Mouse (Mus musculus) lung, embryonic 16.5 days (tissue): ENCODE results near the gene Triap1. TPM values are rescaled to one million over a fixed set of nuclear protein-coding genes. Genes with fewer than 3 reads are reported as not detected.

Experiments
- ATAC-seq: fragments of 200-750 bp; cut with Nextera tagmentation; 2 replicates; pipeline ENCODE4 v1.8.0; 2017; ENCODE audit warnings: low read depth, mild to moderate bottlenecking, moderate library complexity
- H3K27ac ChIP-seq: fragments of 300-500 bp; sonication (generic); 2 replicates; pipeline ENCODE4 v1.5.1; 2014; ENCODE audit warnings: mild to moderate bottlenecking, control low read depth, low read length
- H3K27me3 ChIP-seq: fragments of 300-500 bp; sonication (generic); 2 replicates; pipeline ENCODE4 v1.6.1; 2014; ENCODE audit warnings: low read depth, low read length, mixed read lengths; ENCODE audit not compliant: control insufficient read depth, insufficient read depth
- H3K36me3 ChIP-seq: fragments of 300-500 bp; sonication (generic); 2 replicates; pipeline ENCODE4 v1.6.1; 2014; ENCODE audit warnings: low read length; ENCODE audit not compliant: control insufficient read depth, insufficient read depth
- H3K4me1 ChIP-seq: fragments of 300-500 bp; sonication (generic); replicated peaks from 2 replicates; pipeline ENCODE4 v1.6.1; 2014; ENCODE audit warnings: low read length, mixed read lengths; ENCODE audit not compliant: control insufficient read depth, insufficient read depth
- H3K4me2 ChIP-seq: fragments of 300-500 bp; sonication (generic); 2 replicates; pipeline ENCODE4 v1.6.1; 2014; ENCODE audit warnings: low read depth, low read length, control low read depth
- H3K4me3 ChIP-seq: fragments of 300-500 bp; sonication (generic); 2 replicates; pipeline ENCODE4 v1.5.1; 2014; ENCODE audit warnings: mild to moderate bottlenecking, low read length, control low read depth
- H3K9ac ChIP-seq: fragments of 300-500 bp; sonication (generic); 2 replicates; pipeline ENCODE4 v1.6.1; 2014; ENCODE audit warnings: low read length, control low read depth
- H3K9me3 ChIP-seq: fragments of 300-500 bp; sonication (generic); 2 replicates; pipeline ENCODE4 v1.6.1; 2016; ENCODE audit warnings: low read length; ENCODE audit not compliant: control insufficient read depth
- WGBS: fragments of 180-500 bp; shearing (Covaris S2); extraction: QIAGEN DNeasy Blood & Tissue Kit; methylation state at CpG from one replicate; pipeline ENCODE4 v1.1.7; 2014; 5-methylcytosine and 5-hydroxymethylcytosine counted together
- polyA plus RNA-seq: library from polyadenylated mRNA; unstranded; fragments of >200 nt; fragmentation: Nextera tagmentation; extraction: Ambion mirVana; gene quantifications from 2 replicates; pipeline ENCODE4 v1.2.1, GENCODE M21; 2015

Triap1 gene
- polyA plus RNA-seq, 1 experiment from 2014 or later: 61.4 TPM

DNA sequence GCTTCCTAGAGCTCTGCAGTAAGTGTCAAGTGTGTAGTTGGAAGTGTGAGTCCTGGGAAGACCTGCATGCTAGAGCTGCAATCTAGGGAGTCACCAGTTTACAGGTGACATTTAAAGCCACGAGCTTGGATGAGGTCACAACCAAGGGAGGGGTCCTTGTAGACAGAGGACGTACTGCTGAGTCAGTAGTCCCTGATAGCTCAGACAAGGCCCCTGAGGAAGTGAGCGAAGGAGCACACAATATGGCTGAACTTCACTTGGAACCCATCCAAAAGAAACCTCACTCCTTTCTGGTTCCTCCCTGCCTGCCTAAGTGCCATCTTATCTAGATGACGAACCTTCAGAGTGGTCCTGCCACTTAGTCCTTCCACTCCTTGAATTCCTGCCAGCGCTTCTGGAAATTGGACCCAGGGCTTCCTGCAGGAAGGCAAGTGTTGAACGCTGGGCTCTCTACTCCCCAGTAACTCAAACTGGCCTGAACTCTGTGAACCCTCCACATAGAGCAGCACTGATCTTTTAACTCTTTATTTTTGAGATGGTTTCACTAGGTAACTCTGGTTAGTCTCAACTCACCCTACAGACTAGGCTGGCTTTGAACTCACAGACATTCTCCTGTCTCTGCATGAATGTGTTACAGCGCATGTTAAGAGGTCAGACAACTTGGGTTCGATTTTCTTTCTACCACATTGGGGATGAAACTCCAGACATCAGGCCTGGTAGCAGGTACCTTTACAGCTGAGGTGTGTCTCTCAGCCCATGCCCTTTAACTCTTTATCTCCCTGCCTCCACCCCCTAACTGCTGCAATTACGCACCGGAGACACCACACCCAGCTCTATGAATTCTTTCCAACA lies 28.0 kb upstream of the Triap1 start:
- Histone ChIP-seq H3K4me3 (no peak overlapping the region), H3K4me2 (no peak overlapping the region), H3K9me3 (no peaks in the 10 kb centered on the region), H3K9ac (0 out of 2 replicates have a peak overlapping the region, but pooled peaks have one; percentile 19), H3K27me3 (no peaks in the 10 kb centered on the region), H3K4me1 (peaks cover 21% of the 10 kb centered on the region), H3K36me3 (no peaks in the 10 kb centered on the region), H3K27ac (peak overlapping the region; percentile 20; the same call in 1 of the 2 replicates)
- peak; percentile 66 for ATAC-seq
- 38% methylated on average over 10 of the region's 10 CpGs for WGBS

DNA sequence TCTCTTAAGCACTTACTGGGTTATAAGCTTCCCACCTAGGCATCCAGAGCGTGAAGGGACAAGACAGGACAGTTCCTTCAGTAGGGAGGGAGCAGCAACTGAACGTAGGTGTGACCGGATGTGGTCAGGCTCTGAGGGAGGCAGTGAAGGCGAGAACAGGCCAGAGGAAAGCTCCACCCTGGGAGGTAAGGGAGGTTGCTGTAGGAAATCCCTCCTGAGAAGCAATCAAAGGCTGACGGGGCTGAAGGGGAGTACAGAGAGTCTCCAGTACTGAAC lies 27.4 kb upstream of the Triap1 start:
- no peak for ATAC-seq
- H3K4me3 ChIP-seq: no peak overlapping the region
- H3K27me3 ChIP-seq: no peaks in the 10 kb centered on the region
- H3K36me3 ChIP-seq: no peaks in the 10 kb centered on the region
- H3K9ac ChIP-seq: 0 out of 2 replicates have a peak overlapping the region, but pooled peaks have one; percentile 19
- H3K9me3 ChIP-seq: no peaks in the 10 kb centered on the region
- H3K27ac ChIP-seq: peak overlapping the region; percentile 20; the same call in 1 of the 2 replicates
- H3K4me1 ChIP-seq: peaks cover 21% of the 10 kb centered on the region
- WGBS: 47% methylated on average over 5 of the region's 5 CpGs
- no peak overlapping the region for H3K4me2 ChIP-seq

DNA sequence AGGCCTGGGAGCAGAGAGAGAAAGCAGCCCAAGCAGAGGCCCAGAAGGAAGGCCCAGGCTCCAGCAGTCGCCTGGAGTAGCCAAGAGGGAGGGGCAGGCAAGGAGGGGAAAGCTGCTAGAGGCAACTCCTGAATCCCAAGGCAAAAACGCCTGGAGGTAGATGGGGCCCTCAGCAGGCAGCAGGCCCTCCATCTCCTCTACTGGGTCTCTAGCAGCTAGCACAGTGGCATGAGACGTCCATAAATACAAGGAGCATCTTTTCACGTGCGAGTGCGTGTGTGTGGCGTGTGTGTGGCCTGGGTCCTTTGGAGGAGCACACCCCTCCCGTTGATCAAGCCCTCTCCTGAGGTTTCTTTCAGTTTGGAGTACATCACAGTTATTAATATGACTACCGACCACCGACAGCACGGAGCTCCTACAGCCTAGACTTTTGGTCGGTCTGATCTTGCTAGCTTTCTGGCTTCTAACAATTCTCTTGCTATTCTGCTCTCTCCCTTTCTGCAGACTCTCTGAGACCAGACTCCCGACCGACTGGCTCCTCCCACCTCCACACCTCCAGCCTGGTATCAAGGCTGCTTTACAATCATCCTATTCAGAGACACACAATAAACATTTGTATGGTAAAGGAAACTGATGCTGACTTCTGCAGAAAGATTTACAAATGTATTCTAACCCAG lies 23.9 kb upstream of the Triap1 start:
- Histone ChIP-seq H3K4me1 (peaks cover 25% of the 10 kb centered on the region), H3K9ac (peak overlapping the region; percentile 16; the same call in 1 of the 2 replicates)
- 19% methylated on average over 14 of the region's 14 CpGs for WGBS

DNA sequence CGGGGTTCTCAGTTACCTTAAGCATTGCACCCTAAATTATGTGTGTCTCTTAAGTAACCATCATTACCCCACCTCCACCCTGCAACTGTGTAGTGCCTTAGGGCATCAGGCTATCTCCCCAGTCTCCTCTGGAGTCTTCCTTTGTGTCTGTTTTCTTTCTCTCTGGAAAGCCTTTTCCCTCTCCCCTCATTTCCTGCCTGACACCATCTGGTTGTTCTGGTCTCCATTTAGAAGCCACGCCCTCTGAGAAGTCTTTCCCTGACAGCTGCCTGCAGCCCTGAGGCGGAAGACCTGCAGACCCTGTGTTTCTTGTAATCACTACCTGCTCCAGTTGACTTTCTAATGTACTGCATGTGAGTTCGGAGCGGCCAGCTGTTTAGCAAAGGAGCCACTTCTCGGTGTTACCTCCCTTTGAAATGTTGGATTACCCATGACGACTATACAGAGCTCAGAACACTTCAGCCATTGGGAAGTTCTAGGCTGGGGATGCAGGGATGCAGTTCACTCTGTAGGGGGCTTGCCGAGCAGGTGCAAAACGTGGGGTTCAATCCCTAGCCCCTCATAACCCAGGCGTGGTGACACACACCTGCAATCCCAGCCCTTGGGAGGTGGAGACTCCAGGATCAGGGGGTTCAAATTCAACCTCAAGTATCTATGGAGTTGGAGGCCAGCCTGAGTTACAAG lies 23.2 kb upstream of the Triap1 start:
- Histone ChIP-seq H3K4me3 (no peak overlapping the region), H3K27ac (no peak overlapping the region; the same call in 1 of the 2 replicates)
- WGBS: 11% methylated on average over 10 of the region's 10 CpGs

More for the DNA sequence above, 23.9 kb upstream of the Triap1 start:
- H3K4me3 ChIP-seq: no peak overlapping the region
- no peaks in the 10 kb centered on the region for H3K36me3 ChIP-seq
- no peaks in the 10 kb centered on the region for H3K27me3 ChIP-seq
- ATAC-seq: no peak
- H3K27ac ChIP-seq: no peak overlapping the region; the same call in 1 of the 2 replicates
- no peaks in the 10 kb centered on the region for H3K9me3 ChIP-seq
- H3K4me2 ChIP-seq: peak overlapping the region; percentile 1; the same call in 1 of the 2 replicates

DNA sequence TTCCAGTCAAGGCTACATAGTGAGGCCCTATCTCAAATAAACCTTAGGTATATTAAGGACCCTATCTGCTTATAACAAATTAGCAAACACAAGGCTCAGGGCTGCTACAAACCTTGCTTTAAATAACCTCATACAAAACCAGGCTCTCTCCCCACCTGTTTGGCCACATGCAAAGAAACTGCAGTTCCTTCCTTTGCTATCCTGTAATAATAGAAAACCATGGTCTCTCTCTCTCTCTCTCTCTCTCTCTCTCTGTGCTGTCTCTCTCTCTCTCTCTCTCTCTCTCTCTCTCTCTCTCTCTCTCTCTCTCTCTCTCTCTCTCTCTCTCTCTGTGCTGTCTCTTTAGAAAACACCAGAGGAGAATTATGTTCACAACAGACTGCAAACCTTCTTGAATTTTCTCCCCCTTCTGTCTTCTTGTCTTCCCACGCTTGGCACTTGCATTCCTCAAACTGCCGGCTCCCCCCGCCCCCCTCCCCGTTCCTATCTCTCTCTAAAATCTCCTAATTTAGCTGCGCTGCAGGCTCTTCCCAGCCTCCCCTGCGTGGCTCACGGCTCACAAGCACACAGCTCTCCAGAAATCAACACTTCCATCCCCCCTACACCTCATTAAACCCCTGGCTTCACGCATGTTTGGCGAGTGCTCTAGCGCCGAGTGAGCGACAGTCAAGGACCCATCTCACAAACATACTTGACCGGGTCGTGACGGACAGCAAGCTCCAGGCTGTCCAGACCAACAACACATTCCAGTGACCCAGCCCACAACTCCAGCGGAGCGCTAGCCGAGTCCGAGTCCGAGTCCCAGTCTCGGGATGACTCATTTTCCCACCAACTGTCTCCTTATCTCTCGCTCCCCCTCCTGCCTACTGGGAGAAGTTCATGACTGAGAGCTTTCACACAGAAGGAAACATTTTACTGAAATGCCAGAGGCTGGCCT lies 21.8 kb upstream of the Triap1 start:
- Histone ChIP-seq H3K4me1 (peaks cover 15% of the 10 kb centered on the region), H3K27ac (peak overlapping the region; percentile 47), H3K4me3 (peak overlapping the region; percentile 41), H3K36me3 (no peaks in the 10 kb centered on the region), H3K27me3 (no peaks in the 10 kb centered on the region), H3K9me3 (no peaks in the 10 kb centered on the region), H3K4me2 (peak overlapping the region; percentile 64), H3K9ac (peak overlapping the region; percentile 52)
- WGBS: under 1% methylated on average over 22 of the region's 22 CpGs
- peak; percentile 96 for ATAC-seq

More for the DNA sequence above, 23.2 kb upstream of the Triap1 start:
- Histone ChIP-seq H3K36me3 (no peaks in the 10 kb centered on the region), H3K4me1 (peaks cover 24% of the 10 kb centered on the region), H3K27me3 (no peaks in the 10 kb centered on the region), H3K4me2 (peak overlapping the region; percentile 1; the same call in 1 of the 2 replicates), H3K9ac (no peak overlapping the region; the same call in 1 of the 2 replicates), H3K9me3 (no peaks in the 10 kb centered on the region)
- ATAC-seq: no peak

DNA sequence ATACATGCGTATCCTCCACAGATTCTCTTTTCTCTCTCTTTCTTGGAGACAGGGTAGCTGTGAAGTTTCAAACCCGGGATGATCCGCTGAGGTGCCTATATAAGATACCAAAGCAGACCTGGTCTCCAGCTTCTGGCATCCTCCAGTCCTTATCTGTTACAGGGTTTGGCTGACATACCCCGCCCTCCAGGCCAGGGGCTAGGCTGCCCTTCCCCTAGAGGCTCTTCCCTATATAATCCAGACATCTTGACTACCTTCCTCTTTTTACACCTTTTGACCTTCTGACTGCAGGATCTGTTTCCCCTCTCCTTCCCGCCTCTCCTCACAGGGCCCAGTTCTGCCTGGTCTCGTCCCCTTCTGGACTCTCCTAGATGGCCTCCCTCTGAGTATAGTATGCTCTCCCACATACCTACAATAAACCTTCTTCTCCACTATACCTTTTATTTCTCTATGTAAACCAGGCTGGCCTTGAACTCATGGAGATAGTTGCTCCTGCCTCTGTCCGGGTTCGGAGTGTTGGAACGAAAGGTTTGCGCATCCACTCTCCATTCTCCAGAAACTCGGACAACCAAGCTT lies 14.7 kb upstream of the Triap1 start:
- no peaks in the 10 kb centered on the region for H3K9me3 ChIP-seq
- peaks cover 16% of the 10 kb centered on the region for H3K4me1 ChIP-seq
- peak overlapping the region; percentile 94 for H3K9ac ChIP-seq
- peak overlapping the region; percentile 72 for H3K4me2 ChIP-seq
- H3K27ac ChIP-seq: peak overlapping the region; percentile 77
- WGBS: 21% methylated on average over 11 of the region's 11 CpGs
- peak; percentile 45 for ATAC-seq
- peak overlapping the region; percentile 90 for H3K4me3 ChIP-seq
- 0 out of 2 replicates have a peak, but pooled peaks cover 4% of the 10 kb centered on the region for H3K36me3 ChIP-seq
- no peaks in the 10 kb centered on the region for H3K27me3 ChIP-seq

DNA sequence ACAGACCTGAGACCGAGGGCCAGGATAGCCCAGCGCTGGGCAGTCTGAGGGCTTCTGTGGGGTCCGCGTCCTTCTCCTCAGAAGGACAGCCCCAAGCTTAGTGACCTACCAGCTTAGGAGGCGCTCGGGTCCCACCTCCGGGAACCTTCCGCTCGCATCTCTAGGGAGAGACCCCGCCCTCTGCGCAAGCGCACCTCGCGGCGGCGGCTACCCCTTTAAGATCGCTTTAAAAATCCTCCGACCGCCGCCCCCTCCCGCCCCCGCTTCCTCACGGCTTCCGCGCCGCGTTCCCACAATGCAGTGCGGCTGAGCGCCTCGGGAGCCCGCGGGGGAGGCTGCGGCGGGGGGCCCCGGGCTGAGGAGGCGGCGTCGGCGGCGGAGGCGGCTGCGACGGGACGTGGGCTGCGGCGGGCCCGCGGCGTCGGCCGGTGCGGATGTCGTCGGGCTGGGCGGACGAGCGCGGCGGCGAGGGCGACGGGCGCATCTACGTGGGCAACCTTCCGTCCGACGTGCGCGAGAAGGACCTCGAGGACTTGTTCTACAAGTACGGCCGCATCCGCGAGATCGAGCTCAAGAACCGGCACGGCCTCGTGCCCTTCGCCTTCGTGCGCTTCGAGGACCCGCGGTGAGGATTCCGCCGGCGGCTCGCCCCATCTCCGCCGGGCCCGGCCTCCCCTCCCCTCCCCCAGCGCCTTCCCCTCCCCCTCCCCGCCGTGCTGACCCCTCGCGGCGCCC lies 14.0 kb upstream of the Triap1 start, which contains the start of gene Srsf9:
Srsf9 (plus strand) TSS at position 303 of the 735 bp plus-strand sequence.
- H3K4me3 ChIP-seq: peak within 1 kb of the TSS; percentile 90
- H3K9ac ChIP-seq: peak within 1 kb of the TSS; percentile 94
- no peaks in the 10 kb centered on the region for H3K9me3 ChIP-seq
- peak within 1 kb of the TSS; percentile 72 for H3K4me2 ChIP-seq
- peaks cover 7% of the 10 kb centered on the region for H3K36me3 ChIP-seq
- H3K4me1 ChIP-seq: peaks cover 16% of the 10 kb centered on the region
- WGBS: 0% methylated on average over 85 of the region's 97 CpGs
- ATAC-seq: peak; percentile 96
- H3K27me3 ChIP-seq: no peaks in the 10 kb centered on the region
- peak within 1 kb of the TSS; percentile 86 for H3K27ac ChIP-seq
